Mouse (Mus musculus) ES-E14 (cell line): ENCODE results near the gene Hist2h2aa1.
A peak's percentile ranks its signal among the peaks of the same experiment; 100 is the strongest.
"Not testable (repeated sequence)": the region's sequence is repeated elsewhere in the genome, so short reads cannot be mapped to it uniquely, and the experiment has no call there.

Source experiments
- HCFC1 ChIP-seq: IDR thresholded peaks from 2 replicates; pipeline ENCODE4 v1.6.1; 2012; ENCODE audit warnings: low read length, inconsistent platforms, borderline replicate concordance; ENCODE audit not compliant: insufficient read depth
- MAFK ChIP-seq: IDR thresholded peaks from 2 replicates; pipeline ENCODE4 v1.6.1; 2014; ENCODE audit warnings: mild to moderate bottlenecking, low read depth, low read length, inconsistent platforms; ENCODE audit not compliant: insufficient read depth

GRCm38 (mm10) chr3:96287334-96287733 lies 42.0 kb downstream of the Hist2h2aa1 start:
- 0 out of 2 replicates have a peak, but pooled peaks have one; percentile 49 for TF ChIP-seq HCFC1
- TF ChIP-seq MAFK = not testable (repeated sequence)
